Mouse (Mus musculus) left cerebral cortex, adult 18-20 months (tissue): ENCODE measurements around the gene Shisa8. TPM values are rescaled to one million over a fixed set of nuclear protein-coding genes. Genes with fewer than 3 reads are reported as not detected.

Source experiments
- DNase-seq, 2 experiments: peaks; one replicate each; pipeline ENCODE4 v3.0.0; 2021 to 2022; ENCODE audit warnings: low spot score in 2 of 2, mixed read lengths in 1 of 2
- total RNA-seq, 2 experiments: library from RNA; stranded (reverse); gene quantifications; 2 replicates each; pipeline ENCODE4 v1.2.3; 2021

Gene Shisa8
- total RNA-seq, 2 experiments from 2014 or later, result 2.6 to 3.0 TPM

- DNase-seq, result no peak
These were observed 11.3 kb upstream of the Shisa8 start, which contains the start of gene Tnfrsf13c for GRCm38 (mm10) chr15:82223657-82224601. Gene Tnfrsf13c, minus strand, starts transcription at chr15:82224369.

GRCm38 (mm10) chr15:82223251-82223650 is 10.6 kb upstream of the Shisa8 start:
- DNase-seq, result no peak

DNA sequence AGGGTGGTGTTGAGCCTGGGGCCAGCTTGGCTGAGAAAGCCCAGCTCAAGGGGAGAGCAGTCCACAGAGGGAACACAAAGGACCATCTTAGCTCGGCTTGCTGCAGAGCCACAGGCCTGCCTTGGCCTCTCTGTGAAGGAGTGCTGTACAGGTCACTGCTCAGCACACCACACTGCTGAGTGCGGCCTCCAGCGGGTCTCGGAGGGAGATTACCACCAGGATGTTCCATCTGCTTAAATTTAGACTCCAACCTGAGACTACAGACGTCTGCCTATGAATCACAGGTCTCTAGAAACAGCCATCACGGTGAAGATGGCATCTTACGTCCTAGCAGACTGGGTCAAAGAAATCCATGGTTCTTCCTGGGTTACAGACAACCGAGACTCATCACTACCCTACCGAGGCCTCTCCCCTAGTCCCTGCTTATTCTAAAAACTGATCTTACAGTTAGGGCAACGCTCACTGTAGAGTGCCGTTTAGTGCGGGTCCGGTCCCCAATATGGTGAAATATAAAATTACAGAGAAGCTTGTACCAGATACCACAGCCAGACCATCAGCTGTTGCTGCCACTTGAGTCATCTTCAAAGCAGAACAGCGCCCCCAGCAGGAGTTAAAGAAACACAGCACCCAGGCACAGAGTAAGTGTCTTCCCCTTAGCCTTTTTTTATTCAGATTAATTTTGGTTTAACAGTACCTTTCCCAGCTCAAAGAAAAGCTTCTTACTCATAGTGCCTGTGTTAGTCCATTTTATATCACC is 8.7 kb upstream of the Shisa8 start:
- DNase-seq, result no peak

- DNase-seq, result no peak
These were observed 7.5 kb upstream of the Shisa8 start for GRCm38 (mm10) chr15:82220003-82220675.

GRCm38 (mm10) chr15:82218778-82219666 is 6.4 kb upstream of the Shisa8 start:
- DNase-seq, result no peak

DNA sequence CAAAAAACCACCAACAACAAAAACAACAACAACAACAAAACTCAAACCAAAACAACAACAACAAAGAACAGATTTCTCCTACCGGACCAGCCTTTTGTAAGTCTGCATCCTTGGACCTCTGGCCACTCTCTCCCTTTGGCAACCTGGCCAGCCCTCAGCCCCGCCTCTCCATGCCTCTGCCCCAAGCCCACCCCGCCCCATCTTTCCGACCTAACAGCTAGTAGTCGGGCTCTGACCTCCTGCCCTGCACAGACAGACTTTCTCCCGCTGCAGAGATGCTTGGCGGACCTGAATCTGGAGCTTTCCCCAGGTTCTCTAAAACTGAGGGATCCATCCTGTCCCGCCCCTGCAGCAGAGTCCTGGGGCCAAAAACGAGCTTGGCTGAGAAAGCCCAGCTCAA is 5.4 kb upstream of the Shisa8 start:
- DNase-seq, result no peak

DNA sequence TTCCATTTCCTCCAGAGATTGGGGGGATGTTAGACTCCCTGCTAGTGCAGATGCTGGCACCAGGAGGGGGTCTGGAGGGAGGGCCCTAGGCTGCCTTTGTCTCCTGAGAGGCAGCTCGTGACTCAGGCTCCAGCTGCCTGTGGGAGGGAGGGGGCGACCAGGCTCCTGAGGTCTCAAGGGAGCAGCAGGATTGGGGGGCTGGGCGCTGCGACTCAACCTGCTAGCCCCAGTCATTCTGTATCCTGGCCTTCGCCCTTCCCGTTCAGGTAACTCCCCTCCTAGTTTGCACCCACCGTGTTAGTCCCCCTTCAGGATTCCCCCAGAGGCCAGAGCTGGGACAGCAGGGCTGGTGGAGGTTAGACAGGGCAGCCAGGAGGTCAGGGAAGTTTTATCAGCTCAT is 4.4 kb upstream of the Shisa8 start:
- DNase-seq, result no peak

GRCm38 (mm10) chr15:82216142-82216827 is 3.7 kb upstream of the Shisa8 start:
- no peak for DNase-seq

DNA sequence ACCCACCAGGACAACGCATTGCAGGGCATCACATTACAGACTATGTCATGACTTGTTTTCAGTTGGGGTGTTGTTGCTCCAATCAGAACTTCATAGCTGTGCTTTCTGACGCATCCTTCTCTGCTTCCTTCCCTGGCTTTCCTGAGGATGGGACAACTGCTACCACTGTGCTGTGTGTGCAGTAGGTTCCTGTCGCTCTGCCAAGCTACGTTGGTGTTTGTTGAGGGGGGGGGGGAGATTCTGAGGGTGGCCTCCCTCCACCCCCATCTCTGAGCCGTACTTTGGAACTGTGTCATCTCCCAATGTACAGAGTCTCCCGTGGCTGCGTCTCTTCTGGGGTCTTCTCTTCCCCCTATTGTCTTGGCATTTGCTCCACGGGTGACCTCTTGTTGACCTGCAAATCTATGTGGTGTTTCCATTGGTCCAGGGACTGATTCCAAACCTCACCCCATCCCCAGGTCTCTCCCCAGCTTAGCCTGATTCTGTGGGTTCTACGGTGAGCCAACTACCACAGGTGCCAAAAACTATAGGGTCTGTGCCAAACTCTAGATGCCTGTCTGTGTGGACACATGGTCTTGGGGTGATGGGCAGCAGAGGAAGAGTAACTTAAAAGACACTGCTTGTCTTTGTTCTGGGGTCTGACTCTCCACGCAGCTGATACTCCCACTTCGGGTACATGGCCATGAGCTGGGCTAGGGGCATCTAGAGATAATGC is 2.9 kb upstream of the Shisa8 start:
- no peak for DNase-seq

DNA sequence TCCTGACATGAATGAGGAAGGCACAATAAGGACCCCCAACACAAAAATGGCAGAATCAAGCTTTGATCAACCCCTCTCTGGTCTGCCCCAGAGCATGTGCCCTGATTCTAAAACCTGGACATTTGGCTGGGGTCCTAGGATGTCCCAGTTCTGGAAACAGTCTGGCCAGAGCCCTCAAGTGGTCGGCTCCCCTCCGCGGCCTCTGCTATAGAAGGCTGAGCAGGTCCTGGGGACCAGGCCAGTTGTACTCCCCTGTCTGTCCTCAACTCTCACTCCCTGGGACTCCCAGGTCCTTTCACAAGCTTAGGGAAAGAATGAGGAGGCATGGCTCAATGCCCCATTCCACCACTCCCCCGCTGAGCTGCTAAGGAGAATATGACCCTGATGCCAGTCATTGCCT is 607 bp upstream of the Shisa8 start:
- no peak for DNase-seq

DNA sequence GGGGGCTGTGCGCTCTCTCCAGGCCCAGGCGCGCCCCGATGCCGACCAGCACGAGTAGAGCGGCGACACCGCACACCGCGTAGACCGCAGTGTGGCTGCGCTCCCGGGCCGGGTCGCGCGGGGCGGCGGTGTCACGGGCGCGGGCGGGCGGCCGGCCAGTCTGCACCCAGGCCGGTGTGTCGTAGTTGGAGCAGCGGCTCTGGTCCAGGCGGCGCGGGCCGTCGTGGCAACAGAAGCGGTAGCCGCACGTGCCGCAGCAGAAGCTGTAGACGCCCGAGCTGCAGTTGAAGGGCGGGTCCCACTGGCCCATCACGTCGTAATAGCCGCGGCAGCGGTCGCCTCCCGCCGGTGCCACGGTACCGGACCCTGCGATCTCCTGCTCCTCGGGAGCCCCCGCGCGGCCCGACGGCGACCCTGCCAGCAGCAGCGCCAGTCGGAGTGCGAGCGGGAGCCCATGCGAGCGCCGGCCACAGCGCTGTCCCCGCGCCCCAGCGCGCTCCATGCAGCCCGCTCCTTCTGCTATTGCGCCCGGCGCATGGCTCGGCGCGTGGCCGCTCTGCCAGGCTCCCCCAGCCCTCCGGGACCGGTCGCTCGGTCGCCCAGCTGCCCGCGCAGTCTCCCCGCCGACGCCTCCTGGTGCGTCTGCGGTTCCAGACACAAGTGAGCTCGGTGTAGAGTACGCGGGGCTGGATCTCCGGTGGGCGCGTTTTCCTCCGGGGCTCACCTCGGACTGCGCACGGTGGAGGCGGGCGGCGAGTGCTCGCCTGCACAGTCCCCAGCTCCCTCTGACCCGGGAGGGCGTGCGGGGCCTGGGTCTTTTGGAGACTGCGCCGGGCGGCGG is 484 bp downstream of the Shisa8 start:
- DNase-seq, result no peak

DNA sequence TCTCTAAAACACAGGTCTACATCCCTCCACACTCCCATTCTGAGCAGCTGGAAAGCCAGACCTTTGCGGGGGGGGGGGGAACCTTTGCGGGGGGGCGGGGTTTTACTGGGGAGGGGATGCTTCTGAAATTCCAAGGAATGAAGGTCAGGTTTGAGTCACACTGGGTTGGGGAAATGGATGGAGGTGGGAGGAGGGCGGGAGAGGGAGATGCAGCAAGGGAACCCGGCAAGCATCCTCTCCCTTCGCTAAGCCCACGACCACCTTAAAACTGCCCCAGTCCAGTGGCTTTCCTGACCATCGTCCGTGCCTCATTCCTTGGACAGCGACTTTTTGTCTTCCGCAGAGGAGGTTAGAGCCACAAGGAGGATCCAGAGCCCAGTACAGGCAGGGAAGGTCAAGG is 1.3 kb downstream of the Shisa8 start:
- no peak for DNase-seq

DNA sequence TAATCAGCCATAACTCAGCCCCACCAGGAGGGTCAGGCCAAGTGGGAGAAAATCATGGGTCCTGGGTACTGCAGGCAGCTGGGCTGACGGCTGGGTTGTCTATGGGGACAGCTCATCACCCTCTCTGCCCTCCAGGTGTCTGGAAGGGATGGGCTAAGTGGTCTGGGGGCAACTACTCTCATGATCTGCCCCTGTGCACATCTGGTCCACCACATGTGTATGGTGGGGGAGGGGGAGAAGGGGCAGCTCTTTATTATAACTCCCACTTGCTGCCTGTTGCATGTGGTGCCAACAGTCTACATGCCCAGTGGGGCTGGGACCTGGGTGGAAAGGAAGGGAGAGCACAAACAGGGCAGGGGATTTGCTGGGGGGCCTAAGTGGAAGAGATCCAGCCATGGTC is 1.8 kb downstream of the Shisa8 start:
- no peak for DNase-seq

GRCm38 (mm10) chr15:82209295-82210050 is 3.1 kb downstream of the Shisa8 start:
- DNase-seq, result no peak

DNA sequence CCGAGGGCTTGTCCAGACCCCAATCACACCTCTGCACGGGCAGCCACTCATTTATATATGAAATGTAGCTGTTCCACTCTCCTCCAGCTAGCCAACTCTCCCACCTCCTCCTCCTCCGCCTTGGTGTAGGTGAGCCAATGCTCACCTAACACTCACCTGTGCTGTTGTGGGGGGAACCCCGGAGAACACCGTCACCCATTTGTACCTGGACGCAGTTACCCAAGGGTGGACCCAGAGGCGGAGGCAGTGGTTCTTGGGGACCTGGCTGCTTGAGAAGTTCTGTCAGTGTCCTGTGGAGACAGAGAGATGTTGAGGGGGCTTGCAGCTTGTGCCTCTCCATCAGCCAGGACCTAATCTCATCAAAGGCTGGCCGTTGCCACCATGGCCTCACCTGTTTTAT is 4.3 kb downstream of the Shisa8 start:
- DNase-seq, result no peak

- no peak for DNase-seq
These were observed 5.0 kb downstream of the Shisa8 start for GRCm38 (mm10) chr15:82207504-82208219.

DNA sequence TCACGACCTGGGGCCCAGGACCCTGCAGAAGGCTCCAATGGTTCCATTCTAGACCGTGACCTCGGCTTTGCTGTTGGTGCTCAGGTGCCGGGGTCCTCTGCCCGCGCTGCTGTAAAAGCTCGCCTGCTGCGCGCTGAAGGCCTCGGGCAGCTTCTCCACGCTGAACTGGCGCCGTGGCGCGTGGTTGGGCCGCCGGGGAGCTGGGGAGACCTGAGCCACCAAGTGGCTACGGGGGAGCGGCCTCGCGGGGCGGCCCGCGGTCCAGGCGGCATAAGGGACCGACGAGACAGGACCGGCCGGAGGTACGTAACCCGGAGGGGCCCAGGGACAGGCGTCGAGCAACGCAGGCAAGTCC is 5.5 kb downstream of the Shisa8 start:
- DNase-seq, result no peak
